Mouse (Mus musculus) gastrocnemius, postnatal 4 days (tissue): ENCODE measurements around the gene Gm13871. TPM values are rescaled to one million over a fixed set of nuclear protein-coding genes. Genes with fewer than 3 reads are reported as not detected.
"Not testable (repeated sequence)": the region's sequence is repeated elsewhere in the genome, so short reads cannot be mapped to it uniquely, and the experiment has no call there.

Experiments used
- DNase-seq, 2 experiments: peaks; one replicate each; pipeline ENCODE4 v3.0.0; 2021 to 2022; ENCODE audit warnings: low spot score in 2 of 2, mixed read lengths in 2 of 2
- long read RNA-seq, 2 experiments: library from polyadenylated mRNA; stranded (forward); transcript quantifications; one replicate each; pipeline ENCODE4 v2.0.0; 2021
- total RNA-seq, 2 experiments: library from RNA; stranded (reverse); gene quantifications; 2 replicates each; pipeline ENCODE4 v1.2.3; 2021

Gm13871 gene
- total RNA-seq = not detected
- long read RNA-seq, experiment 1 = 0 reads
- long read RNA-seq, experiment 2 = 0 reads

DNA sequence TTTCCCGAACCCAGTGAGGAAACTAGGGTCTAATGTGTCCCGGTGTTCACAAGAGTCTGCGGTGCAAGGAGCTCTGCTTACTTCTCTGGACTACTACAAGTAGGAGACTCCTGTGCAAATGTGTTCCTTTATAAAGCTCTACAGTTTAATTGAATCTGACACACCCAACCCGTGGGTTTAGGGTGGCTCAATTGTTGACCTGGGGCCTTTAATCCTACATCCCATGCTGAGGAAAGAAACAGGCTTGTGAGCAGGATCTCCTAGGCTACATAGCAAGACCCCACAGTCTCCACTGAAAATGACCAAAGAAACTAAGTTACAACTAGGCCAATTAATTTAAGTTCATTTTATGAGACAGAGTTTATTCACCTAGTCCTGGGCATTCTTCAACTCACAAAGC, at the start of gene Gm13871:
Gene Gm13871, minus strand, starts transcription at position 101 of the 400 bp plus-strand sequence.
- not testable (repeated sequence) for DNase-seq

DNA sequence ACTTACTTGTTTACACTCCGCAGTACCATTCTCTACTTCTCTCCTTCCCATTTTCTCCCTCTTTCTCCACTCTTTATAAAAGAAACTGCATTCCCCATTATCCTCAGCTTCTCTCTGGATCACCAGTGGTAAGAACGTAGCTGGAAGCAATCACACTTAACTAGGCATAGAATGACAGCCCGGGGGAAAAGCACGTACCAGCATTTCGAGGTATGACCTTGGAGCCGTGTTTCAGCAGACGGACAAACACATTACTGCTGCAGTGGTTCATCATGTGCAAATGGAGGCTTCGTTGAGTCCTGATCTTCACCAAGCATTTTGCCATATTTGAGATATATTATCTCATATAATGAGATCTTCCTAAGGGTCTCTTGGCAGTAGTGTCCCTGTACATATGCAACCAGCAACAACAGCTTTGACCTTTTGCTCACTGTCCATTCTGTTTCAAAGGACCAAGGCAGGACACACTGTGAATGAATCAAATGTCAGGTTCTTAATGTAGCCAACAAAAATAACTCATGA, 44.7 kb upstream of the Gm13871 start, which contains the start of gene 2310002L09Rik:
Gene 2310002L09Rik, minus strand, starts transcription at position 472 of the 522 bp plus-strand sequence.
- no peak for DNase-seq

DNA sequence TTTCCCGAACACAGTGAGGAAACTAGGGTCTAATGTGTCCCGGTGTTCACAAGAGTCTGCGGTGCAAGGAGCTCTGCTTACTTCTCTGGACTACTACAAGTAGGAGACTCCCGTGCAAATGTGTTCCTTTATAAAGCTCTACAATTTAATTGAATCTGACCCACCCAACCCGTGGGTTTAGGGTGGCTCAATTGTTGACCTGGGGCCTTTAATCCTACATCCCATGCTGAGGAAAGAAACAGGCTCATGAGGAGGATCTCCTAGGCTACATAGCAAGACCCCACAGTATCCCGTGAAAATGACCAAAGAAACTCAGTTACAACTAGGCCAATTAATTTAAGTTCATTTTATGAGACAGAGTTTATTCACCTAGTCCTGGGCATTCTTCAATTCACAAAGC, 14.9 kb upstream of the Gm13871 start, which contains the start of gene Gm11756:
Gene Gm11756, minus strand, starts transcription at position 101 of the 400 bp plus-strand sequence.
- not testable (repeated sequence) for DNase-seq

DNA sequence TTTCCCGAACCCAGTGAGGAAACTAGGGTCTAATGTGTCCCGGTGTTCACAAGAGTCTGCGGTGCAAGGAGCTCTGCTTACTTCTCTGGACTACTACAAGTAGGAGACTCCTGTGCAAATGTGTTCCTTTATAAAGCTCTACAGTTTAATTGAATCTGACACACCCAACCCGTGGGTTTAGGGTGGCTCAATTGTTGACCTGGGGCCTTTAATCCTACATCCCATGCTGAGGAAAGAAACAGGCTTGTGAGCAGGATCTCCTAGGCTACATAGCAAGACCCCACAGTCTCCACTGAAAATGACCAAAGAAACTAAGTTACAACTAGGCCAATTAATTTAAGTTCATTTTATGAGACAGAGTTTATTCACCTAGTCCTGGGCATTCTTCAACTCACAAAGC, 14.7 kb downstream of the Gm13871 start, which contains the start of gene Gm11757:
Gene Gm11757, minus strand, starts transcription at position 101 of the 400 bp plus-strand sequence.
- not testable (repeated sequence) for DNase-seq

DNA sequence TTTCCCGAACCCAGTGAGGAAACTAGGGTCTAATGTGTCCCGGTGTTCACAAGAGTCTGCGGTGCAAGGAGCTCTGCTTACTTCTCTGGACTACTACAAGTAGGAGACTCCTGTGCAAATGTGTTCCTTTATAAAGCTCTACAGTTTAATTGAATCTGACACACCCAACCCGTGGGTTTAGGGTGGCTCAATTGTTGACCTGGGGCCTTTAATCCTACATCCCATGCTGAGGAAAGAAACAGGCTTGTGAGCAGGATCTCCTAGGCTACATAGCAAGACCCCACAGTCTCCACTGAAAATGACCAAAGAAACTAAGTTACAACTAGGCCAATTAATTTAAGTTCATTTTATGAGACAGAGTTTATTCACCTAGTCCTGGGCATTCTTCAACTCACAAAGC, 29.6 kb downstream of the Gm13871 start, which contains the start of gene Gm11758:
Gene Gm11758, minus strand, starts transcription at position 101 of the 400 bp plus-strand sequence.
- DNase-seq = not testable (repeated sequence)

Other genes with a start within 250 kb of the Gm13871 start
- not detected for gene Gm11239, start 237.6 kb downstream of the Gm13871 start, total RNA-seq
- not detected for gene Gm428, start 222.4 kb downstream of the Gm13871 start, total RNA-seq
- gene Rasef, start 115.0 kb downstream of the Gm13871 start, total RNA-seq = under 1 TPM; 0.22 to 0.39 TPM
- gene Gm11758, start 29.7 kb downstream of the Gm13871 start, total RNA-seq = not detected
- not detected for gene Gm11757, start 14.8 kb downstream of the Gm13871 start, total RNA-seq
- gene Gm11756, start 14.8 kb upstream of the Gm13871 start, total RNA-seq = not detected
- 10 to 100 TPM; 22.9 to 25.2 TPM for gene 2310002L09Rik, start 44.9 kb upstream of the Gm13871 start, total RNA-seq
- 1 to 10 TPM; 2.8 to 3.1 TPM for gene Frmd3, start 107.5 kb upstream of the Gm13871 start, total RNA-seq